Mouse (Mus musculus): ENCODE data around the gene Mdn1.
A peak's percentile ranks its signal among the peaks of the same experiment; 100 is the strongest.

- TF ChIP-seq CTCF (IDR thresholded peaks at IDR 0.05; ENCODE audit: low read depth) (peak; percentile 62), EP300 (optimal IDR thresholded peaks at IDR 0.05) (no peak)
Measured at GRCm38 (mm10) chr4:32770284-32770810, 113.4 kb downstream of the Mdn1 start.

All from stomach, postnatal 0 days (tissue).